Mouse (Mus musculus) liver, embryonic 14.5 days (tissue): ENCODE measurements around the gene Lrrn2. TPM values are rescaled to one million over a fixed set of nuclear protein-coding genes. Genes with fewer than 3 reads are reported as not detected.

Experiments used
- ATAC-seq: fragments of 200-750 bp; cut with Nextera tagmentation; 2 replicates; pipeline ENCODE4 v1.8.0; 2017; ENCODE audit warnings: moderate number of reproducible peaks, mild to moderate bottlenecking, moderate library complexity; ENCODE audit not compliant: insufficient read depth
- DNase-seq, 3 experiments: peaks; one replicate each; pipeline ENCODE4 v3.0.0-alpha.2; 2012 to 2013; ENCODE audit warnings: low read depth in 3 of 3, low spot score in 3 of 3
- H3K27ac ChIP-seq: fragments of 300-500 bp; sonication (generic); 2 replicates; pipeline ENCODE4 v1.5.1; 2014; ENCODE audit warnings: moderate library complexity, mild to moderate bottlenecking, control low read depth, inconsistent platforms
- H3K27me3 ChIP-seq: fragments of 300-500 bp; sonication (generic); 2 replicates; pipeline ENCODE4 v1.6.1; 2014; ENCODE audit warnings: mild to moderate bottlenecking, low read length, moderate library complexity; ENCODE audit not compliant: control insufficient read depth, insufficient read depth
- H3K36me3 ChIP-seq: fragments of 300-500 bp; sonication (generic); replicated peaks from 2 replicates; pipeline ENCODE4 v1.6.1; 2014; ENCODE audit warnings: low read depth; ENCODE audit not compliant: control insufficient read depth, insufficient read depth
- H3K4me1 ChIP-seq, 2 experiments: fragments of 200-500 bp in 1 of 2; fragments of 300-500 bp in 1 of 2; sonication (generic) in 1 of 2; replicated peaks; 2 replicates each; pipeline ENCODE4 v1.6.1; 2012 to 2014; ENCODE audit warnings: antibody characterized with exemption in 1 of 2, inconsistent platforms in 1 of 2, low read length in 1 of 2; ENCODE audit not compliant: control insufficient read depth in 2 of 2, insufficient read depth in 2 of 2
- H3K4me2 ChIP-seq: fragments of 300-500 bp; sonication (generic); 2 replicates; pipeline ENCODE4 v1.6.1; 2014; ENCODE audit warnings: low read depth, mild to moderate bottlenecking, control low read depth, moderate library complexity
- H3K4me3 ChIP-seq, 2 experiments: fragments of 200-500 bp in 1 of 2; fragments of 300-500 bp in 1 of 2; sonication (generic) in 1 of 2; 2 replicates each; pipeline ENCODE4 v1.5.1; 2012 to 2014; ENCODE audit warnings: low read depth in 2 of 2, low read length in 2 of 2, mild to moderate bottlenecking in 2 of 2, control low read depth in 1 of 2, inconsistent platforms in 1 of 2, moderate library complexity in 1 of 2; ENCODE audit not compliant: insufficient read depth in 1 of 2
- H3K9ac ChIP-seq: fragments of 300-500 bp; sonication (generic); replicated peaks from 2 replicates; pipeline ENCODE4 v1.6.1; 2014; ENCODE audit warnings: mild to moderate bottlenecking, control low read depth, moderate library complexity
- H3K9me3 ChIP-seq: fragments of 300-500 bp; sonication (generic); 2 replicates; pipeline ENCODE4 v1.6.1; 2016; ENCODE audit warnings: low read length, mixed read lengths; ENCODE audit not compliant: control insufficient read depth
- CTCF ChIP-seq: IDR thresholded peaks from 2 replicates; pipeline ENCODE4 v1.5.1; 2016; ENCODE audit warnings: antibody characterized with exemption, low read depth, control low read depth
- EP300 ChIP-seq: IDR thresholded peaks from 2 replicates; pipeline ENCODE4 v1.6.1; 2016; ENCODE audit warnings: antibody characterized with exemption, low read depth
- WGBS: fragments of 180-500 bp; shearing (Covaris S2); extraction: QIAGEN DNeasy Blood & Tissue Kit; methylation state at CpG from one replicate; pipeline ENCODE4 v1.1.7; 2014; ENCODE audit not compliant: insufficient replicate concordance; 5-methylcytosine and 5-hydroxymethylcytosine counted together
- polyA plus RNA-seq, 2 experiments: library from polyadenylated mRNA; depleted of rRNA in 1 of 2; stranded (reverse) in 1 of 2; unstranded in 1 of 2; fragments of >200 nt; fragmentation: Nextera tagmentation in 1 of 2; extraction: Ambion mirVana in 1 of 2; gene quantifications; 2 replicates each; pipeline versions ENCODE4 v1.2.1 to v1.2.3; 2012 to 2014

Gene Lrrn2
- polyA plus RNA-seq, 2 experiments, result 0.03 TPM; not detected in 1

GRCm38 (mm10) chr1:132838371-132838770 is 41.7 kb upstream of the Lrrn2 start:
- Histone ChIP-seq H3K27me3 (no peaks in the 10 kb centered on the region), H3K36me3 (no peaks in the 10 kb centered on the region), H3K4me1 (no peaks in the 10 kb centered on the region), H3K4me2 (no peak overlapping the region), H3K9me3 (no peaks in the 10 kb centered on the region), H3K4me3 (no peak overlapping the region), H3K27ac (no peak overlapping the region), H3K9ac (no peak overlapping the region)
- DNase-seq (no peak), ATAC-seq (no peak)
- TF ChIP-seq CTCF (no peak), EP300 (no peak)
- 44% methylated on average over 1 of the region's 1 CpGs for WGBS

GRCm38 (mm10) chr1:132843612-132844011 is 36.5 kb upstream of the Lrrn2 start:
- H3K36me3 ChIP-seq, result no peaks in the 10 kb centered on the region
- no peaks in the 10 kb centered on the region for H3K4me1 ChIP-seq
- TF ChIP-seq EP300, result no peak
- peak; percentile 48 for TF ChIP-seq CTCF

GRCm38 (mm10) chr1:132844088-132844804 is 35.8 kb upstream of the Lrrn2 start:
- no peaks in the 10 kb centered on the region for H3K9me3 ChIP-seq
- no peak overlapping the region for H3K4me3 ChIP-seq
- no peaks in the 10 kb centered on the region for H3K27me3 ChIP-seq
- no peaks in the 10 kb centered on the region for H3K36me3 ChIP-seq
- WGBS, result 83% methylated on average over 20 of the region's 20 CpGs
- no peaks in the 10 kb centered on the region for H3K4me1 ChIP-seq
- no peak overlapping the region for H3K27ac ChIP-seq
- no peak overlapping the region for H3K9ac ChIP-seq
- TF ChIP-seq EP300 (no peak), CTCF (no peak)
- DNase-seq (no peak), ATAC-seq (no peak)
- H3K4me2 ChIP-seq, result no peak overlapping the region

More at GRCm38 (mm10) chr1:132843612-132844011, 36.5 kb upstream of the Lrrn2 start:
- Histone ChIP-seq H3K9ac (no peak overlapping the region), H3K9me3 (no peaks in the 10 kb centered on the region), H3K27ac (no peak overlapping the region), H3K4me2 (no peak overlapping the region), H3K27me3 (no peaks in the 10 kb centered on the region), H3K4me3 (no peak overlapping the region)
- no peak for DNase-seq
- ATAC-seq, result no peak
- WGBS, result 67% methylated on average over 10 of the region's 10 CpGs

DNA sequence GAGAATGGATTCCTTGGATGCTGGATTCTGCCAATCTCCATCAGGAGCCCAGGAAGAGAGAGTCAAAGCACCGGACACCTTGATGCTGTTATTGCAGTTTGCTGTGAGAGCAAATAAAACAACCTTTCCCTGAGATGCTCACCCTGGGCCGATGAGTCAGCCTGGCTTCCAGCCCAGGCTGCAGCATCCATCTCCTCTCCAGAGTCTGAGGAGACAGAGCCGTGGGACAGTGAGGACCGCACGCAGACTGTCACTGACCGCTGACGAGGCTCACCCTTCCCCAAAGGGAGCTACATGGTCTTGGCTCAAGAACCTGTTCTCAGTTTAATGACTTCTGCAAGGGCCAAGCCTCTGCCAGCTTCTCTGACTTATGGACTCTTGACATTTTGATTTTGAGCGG is 34.3 kb upstream of the Lrrn2 start:
- H3K4me3 ChIP-seq, result no peak overlapping the region
- no peaks in the 10 kb centered on the region for H3K4me1 ChIP-seq
- WGBS, result 64% methylated on average over 8 of the region's 8 CpGs
- no peak for TF ChIP-seq CTCF
- TF ChIP-seq EP300, result no peak
- H3K27ac ChIP-seq, result no peak overlapping the region
- no peak for ATAC-seq
- H3K9me3 ChIP-seq, result no peaks in the 10 kb centered on the region
- no peak overlapping the region for H3K9ac ChIP-seq
- no peaks in the 10 kb centered on the region for H3K36me3 ChIP-seq
- no peaks in the 10 kb centered on the region for H3K27me3 ChIP-seq
- H3K4me2 ChIP-seq, result no peak overlapping the region
- no peak for DNase-seq

GRCm38 (mm10) chr1:132850809-132851208 is 29.3 kb upstream of the Lrrn2 start:
- no peak overlapping the region for H3K27ac ChIP-seq
- no peak for DNase-seq
- H3K9me3 ChIP-seq, result no peaks in the 10 kb centered on the region
- H3K4me2 ChIP-seq, result no peak overlapping the region
- no peak overlapping the region for H3K9ac ChIP-seq
- ATAC-seq, result no peak
- 36% methylated on average over 5 of the region's 5 CpGs for WGBS
- no peak overlapping the region for H3K4me3 ChIP-seq
- no peaks in the 10 kb centered on the region for H3K36me3 ChIP-seq
- no peaks in the 10 kb centered on the region for H3K4me1 ChIP-seq
- TF ChIP-seq CTCF, result no peak
- TF ChIP-seq EP300, result no peak
- H3K27me3 ChIP-seq, result no peaks in the 10 kb centered on the region
